Mouse (Mus musculus): ENCODE measurements at regions not wholly inside any gene's neighbourhood (a gene's known extent, or its start where the extent isn't known, plus 50 kb on each side); places are given as distances from the start of the nearest gene placed in this dataset.

DNA sequence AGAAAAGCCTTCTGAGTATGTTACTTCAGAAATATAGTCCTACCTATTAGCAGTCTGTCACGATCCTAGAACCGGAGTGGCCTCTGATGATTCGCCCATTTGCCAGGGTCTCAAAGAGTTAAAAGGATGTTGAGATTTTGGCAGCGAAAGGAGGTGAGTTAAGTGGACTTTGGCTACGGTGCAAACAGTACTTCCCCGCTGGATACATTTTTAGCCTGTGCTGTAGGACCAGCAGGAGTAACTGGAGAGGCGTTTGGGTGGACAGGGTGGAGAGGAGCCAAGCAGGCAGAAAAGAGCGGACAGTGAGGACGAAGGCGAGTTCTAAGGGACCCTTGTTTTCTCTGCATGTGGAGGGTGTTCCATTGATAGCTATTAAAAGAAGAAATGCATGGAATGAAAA is 76.6 kb upstream of the Mkln1 start:
- DNase-seq, result peak; percentile 77 to 81

DNA sequence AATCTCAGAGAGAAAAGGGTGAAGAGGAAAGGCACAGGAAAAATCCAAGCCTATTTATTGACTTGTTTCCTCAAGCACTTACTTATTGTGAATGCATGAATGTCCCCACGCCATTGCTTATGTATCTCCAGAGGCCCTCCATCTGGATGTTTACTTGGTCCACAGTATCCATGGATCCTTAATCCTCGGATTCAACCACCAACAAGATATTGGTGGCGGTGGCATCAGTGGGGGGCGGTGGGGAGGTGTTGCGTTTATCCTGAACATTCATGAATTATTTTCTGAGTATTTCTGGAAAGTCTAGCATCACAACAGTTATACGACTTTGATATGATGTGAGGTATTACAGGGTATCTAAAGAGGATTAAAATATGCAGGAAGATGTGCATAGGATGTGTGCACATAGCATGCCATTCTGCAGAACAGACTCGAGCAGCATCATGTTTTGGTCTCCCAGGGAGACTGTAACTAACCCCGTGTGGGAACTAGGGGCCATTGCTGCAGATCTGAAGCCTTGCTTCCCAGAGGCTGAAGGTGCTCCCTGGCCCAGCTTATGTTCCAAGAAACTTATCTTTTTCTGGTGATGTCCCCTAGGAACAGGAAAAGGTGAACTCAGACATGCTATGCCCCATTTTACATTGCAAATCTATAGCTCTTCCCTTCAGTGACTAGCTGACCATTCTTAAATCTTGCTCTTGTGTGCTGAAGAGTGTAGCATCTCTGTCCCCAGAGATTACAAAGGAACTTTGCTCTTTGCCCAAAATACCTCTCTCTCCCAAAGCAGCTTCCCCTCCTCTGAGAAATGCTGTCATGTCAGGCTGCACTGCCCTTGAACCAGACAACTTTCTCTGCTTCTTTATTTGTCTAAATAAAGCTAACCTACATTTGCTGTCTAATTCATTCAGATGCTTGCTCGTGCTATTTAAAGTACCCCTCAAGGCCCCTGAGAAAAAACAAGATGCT is 75.0 kb upstream of the Mkln1 start:
- DNase-seq, result no peak

DNA sequence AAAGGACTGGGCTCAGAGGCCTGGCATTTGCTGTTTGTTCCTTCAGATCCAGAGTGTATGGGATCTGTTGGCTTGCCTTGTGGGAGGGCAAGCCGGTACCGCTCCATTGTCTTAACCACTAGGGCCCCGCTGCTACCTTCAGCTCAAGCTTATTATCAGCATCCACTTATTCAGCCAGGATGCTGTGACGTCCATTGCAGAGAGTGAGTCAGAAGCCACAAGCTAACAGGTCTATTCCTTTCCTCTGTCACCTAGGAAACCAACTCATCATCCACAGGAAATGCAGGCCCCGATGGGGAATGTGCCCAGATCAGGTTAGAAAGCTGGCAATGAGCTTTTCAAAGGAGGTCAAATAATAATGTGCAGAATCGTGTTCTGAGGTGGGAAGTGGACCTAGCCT is 73.8 kb upstream of the Mkln1 start:
- no peak for DNase-seq

DNA sequence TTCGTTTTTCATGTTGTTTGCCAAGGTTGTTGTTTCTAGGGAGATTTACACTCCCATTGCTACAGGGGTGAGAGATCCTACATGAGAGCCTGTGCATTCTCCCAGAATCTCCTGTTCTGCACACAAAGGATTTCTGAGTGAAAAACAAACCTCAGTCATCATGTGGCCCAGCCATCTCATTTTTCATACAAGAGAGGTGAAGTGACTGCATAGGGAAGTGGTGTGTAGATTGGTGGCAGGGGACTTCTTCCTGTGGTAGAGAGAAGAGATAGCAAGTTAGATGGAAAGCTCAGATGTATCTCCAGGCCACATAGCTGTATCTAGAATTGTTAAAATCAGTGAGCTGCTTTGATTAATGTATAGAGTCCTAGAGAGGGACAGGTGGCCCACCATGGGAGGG is 72.9 kb upstream of the Mkln1 start:
- no peak for DNase-seq

DNA sequence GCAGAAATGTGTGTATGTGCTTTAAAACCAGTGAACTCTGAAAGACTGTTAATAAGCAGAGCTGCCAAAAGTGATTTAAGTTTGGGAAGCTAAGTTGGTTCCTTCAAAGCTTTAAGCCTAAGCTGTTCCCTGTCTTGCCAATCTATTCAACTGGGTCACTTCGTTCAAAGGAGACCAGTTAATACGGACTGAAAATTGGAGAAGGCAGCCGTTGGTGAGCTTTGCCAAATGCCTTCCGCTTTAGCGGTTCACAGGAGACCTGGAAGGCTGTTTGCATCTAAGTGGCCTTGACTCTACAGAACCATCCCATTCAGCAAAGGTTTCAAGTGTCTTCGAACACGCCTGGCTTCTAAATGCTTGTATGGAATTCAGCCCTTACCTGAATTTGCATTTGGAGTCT is 68.2 kb upstream of the Mkln1 start:
- DNase-seq, result no peak

DNA sequence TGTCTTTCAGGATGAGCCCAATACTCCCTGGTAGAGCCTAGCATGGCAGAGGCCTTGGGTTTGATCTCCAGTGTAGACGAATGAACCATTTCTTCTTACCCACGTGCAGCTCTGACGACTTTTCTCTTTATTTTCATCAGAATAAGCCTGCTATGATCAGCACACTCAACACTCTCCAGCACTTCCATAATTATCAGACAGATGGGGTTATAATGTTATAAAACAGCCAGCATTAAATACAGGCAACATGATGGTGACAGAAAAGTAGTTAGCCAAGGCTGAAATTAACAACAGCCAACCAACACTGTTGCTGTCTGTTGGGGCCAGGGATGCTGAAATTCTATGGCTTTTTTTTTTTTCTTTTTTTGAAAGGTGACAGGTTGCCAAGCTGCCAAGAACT is 67.7 kb upstream of the Mkln1 start:
- DNase-seq, result no peak

DNA sequence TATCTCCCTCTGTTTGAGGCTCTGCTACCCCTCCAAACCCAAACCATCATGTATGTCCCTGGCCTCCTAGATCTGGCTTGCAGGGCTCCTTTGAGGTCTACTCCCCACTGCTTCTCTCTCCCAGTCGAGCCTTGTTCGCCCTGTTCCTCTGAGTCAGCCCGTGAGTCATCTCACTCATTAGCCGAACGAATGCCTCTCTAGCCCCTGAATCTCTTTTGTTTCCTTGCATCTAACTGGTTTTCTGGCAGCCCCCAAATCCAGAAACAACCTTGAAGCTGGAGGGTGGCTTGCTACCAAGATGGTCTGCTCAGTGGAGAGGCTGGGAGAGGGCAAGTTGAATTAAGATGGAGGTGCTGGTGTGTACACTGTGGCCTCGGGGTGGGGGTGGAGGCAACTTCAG is 66.3 kb upstream of the Mkln1 start:
- DNase-seq, result no peak

DNA sequence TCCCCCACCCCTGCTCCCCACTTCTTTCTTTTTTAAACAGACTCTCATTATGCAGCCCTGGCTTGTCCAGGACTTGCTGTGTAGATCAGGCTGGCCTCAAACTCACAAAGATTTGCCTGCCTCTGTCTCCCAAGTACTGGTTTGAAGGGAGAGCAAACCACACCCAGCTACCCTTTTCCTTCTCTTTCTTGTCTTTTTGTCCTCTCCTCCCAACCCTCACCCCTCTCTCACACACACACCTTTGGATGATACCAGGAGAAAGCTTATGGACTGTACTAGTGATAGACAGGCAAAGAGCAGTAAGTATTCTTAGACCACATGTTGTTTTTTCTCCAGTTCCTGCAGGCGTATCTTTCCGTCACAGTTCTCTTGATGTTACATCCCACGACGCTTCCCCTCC is 65.8 kb upstream of the Mkln1 start:
- DNase-seq, result no peak

DNA sequence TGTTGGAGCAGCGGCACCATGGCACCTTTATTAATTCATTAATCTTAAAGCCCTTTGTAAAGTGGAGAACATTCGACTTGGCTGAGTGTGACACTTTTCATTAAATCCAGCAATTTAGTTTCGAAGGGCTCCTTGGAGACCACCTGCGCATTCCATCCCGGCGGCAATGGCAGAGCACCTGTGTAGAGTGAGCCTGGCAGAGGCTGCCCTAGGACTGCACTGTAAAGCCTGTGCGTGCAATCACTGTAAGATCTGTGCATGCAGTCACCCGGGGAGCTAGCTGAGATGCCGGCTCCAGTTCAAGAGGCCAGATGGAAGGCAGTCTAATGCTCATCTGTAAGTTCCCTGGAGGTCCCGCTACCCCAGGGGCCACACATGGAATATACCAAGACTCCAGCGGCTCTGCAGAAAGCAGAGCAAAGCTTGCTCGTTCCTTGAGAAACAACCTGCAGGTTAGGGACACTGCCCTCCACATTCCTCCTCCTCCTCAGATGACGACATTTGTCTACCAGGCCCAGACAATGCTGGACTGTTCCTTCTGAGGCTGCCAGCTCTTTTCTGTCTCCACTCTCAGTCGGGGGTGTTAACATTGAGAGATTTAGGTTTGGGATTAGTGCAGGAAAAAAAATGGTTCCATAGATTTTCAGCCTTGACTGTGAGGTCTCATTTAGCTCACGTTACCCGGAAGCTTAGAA is 65.2 kb upstream of the Mkln1 start:
- DNase-seq, result no peak

DNA sequence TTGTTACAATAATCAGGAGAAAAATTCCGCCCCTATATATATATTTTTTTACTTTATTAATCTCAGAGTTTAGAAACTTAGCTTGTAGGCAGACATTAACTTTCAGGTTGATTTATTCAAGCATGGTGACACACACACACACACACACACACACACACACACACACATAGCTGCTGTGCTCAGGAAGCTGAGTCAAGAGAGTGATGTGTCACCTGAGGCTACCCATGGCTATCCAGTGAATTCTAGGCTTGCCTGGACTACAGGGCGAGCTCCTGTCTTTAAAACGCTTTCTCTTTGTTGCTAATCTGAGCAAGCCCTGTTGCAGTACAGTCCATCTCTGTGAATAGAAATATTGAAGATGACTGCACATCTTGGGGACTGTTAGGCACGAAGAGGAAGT is 64.4 kb upstream of the Mkln1 start:
- no peak for DNase-seq

DNA sequence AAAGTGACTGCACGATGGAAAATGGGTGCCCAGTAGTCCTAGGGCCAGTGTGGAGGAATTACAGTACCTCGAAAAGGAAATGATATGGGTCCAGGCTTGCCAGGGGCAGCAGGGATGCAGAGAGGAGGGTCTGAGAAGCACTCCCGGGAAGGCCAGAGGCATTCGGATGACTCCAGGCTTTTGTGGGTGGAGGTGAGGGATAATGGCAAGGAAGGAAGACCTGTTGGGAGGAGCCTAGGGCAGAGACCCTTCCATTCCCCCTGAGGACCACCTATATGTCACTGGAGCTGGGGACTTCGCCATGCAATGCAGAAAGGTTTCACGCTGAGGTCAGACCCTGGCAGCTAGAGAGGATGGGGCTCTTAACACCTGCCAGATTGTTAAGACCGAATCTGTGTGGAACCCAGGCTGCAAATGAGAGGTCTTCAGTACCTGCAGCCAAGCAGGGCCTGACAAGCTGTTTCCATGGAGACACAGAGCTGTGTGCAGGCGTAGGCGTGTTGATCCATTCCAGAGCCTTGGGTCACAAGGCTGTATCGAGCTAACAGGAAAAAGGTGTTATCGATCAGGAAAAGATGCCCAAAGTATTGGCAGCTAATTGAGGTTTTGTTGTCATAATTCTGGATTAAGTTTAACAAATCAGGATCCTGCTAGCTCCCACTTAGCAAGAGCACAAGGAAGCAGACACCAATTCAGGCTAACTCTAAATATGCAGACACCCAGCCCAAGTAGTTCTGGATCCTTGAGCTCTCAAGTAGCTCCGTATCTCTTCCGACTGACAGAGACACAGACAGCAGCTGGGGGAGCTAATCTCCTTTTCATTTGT is 59.2 kb upstream of the Mkln1 start:
- DNase-seq, result no peak

DNA sequence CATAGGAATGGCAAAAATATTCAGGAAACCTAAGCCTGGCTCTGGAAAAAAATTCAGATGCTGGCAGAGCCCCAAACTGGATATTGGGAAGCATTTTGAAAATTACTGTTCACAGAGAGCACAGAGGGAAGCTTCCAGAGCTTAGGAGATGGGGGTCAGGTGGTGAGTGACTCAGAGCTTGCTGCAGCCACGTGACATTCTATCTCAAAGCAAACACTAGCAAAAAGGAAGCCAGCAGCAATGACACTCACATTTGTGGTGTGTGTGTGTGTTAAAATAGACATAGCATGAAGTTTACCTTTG is 58.6 kb upstream of the Mkln1 start:
- DNase-seq, result peak; percentile 37 to 43

DNA sequence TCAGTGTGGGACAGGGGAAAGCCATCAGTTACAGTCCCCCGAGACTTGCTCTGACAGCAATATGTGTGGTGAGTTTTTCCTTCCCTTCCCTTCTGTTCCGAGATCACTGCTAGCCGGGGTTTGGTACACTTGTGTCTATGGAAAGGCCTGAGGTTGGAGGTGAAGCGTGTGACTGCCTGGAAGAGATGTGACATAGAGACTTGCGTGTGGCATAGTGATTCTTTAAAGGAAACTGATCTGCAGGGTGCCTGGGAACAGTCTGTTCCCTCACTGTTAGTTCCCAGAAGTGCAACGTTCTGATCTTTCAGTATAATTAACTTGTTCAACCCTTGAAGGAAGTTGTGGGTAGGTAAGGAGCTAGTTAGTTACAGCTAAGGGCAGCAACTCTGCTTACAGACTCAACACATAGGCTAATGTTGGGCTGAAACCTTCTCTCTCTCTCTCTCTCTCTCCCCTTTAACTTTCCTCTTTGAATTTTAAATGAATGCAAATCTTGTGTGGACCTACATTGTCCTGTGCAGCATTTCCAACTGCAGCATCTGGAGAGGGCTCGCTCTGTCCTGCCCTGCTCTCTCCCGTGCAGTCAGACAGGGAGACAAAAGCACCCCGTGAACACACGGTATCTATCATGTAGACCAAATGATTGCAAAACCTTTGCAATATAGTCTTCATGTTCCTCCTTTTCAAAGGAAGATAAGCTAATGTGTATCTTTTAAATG is 53.0 kb upstream of the Mkln1 start:
- no peak for DNase-seq

DNA sequence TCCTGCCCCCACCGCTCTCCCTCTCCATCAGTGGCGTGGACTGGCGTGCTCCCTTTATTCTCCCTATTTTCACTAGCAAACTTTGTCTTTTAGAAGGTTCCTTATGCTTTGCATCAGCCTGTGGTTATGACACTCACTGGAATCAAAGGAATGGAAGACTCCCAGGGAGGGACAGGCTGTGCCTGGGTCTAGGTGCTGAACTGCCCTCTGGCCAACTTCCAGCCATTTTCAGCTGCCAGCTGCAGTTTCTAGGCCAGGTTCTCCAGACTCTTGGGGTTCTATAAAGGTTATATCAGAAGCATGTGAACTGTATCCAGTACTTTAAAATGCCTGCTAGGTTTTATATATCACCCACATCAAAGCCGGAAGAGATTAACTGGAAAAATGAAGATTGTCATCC is 50.2 kb upstream of the Mkln1 start:
- no peak for DNase-seq

Small RNAs in the stretch of these regions (microRNA-seq; reads per million reads assigned to microRNA genes)
- 26,907 to 28,070 reads per million in 2 experiments for gene Mir29a
- 55.0 to 64.3 reads per million in 2 experiments for gene Mir29b-1

Data from heart, adult 18-20 months (tissue).